Mouse (Mus musculus): ENCODE data around the gene Calr3. TPM values are rescaled to one million over a fixed set of nuclear protein-coding genes. Genes with fewer than 3 reads are reported as not detected.

Calr3 gene
- polyA plus RNA-seq, 1 experiment = 0.03 TPM

DNA sequence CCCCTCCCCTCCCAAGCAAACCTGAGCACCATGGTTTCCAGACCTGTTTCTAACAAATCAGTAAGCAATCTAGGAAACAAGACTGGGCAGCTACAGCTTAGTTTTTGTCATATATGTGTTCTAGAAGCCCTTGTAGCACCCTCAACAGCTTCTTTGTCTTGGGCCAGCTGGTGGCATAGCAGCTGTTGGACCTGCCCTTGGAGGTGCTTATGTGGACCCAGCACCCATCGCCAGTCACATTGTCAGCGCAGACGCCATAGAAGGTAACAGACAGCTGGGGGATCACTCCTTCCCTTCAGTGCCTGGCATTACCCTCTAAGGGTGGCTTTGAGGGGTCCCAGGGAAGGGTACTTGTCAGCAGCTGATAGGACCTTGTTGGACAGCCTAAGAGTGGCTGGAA, 14.1 kb upstream of the Calr3 start:
- no peak for TF ChIP-seq GATA1 (IDR thresholded peaks at IDR 0.05; ENCODE audit: low read length)

DNA sequence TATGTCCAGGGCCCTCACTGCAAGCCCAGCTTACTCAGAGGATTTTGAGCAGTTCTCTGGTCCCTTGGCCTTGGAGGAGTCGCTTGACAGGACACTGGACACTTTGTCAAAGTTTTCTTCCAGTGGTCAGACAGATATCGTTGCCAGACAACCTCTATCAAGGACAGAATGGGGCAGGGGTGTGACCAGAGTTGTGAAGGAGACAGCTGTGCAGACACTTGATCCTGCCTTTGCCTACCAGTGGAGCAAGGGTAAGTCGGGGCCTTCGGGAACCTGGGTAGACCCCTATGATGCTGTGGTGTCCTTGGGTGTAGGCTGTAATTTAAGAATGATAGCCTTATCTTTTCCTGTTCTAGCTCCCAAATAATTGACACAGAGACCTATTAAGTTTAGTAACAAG, 11.6 kb upstream of the Calr3 start:
- no peak for TF ChIP-seq GATA1 (IDR thresholded peaks at IDR 0.05; ENCODE audit: low read length)

- no peak for TF ChIP-seq GATA1 (IDR thresholded peaks at IDR 0.05; ENCODE audit: low read length)
Observed at GRCm38 (mm10) chr8:72453904-72454303, 10.2 kb upstream of the Calr3 start.

DNA sequence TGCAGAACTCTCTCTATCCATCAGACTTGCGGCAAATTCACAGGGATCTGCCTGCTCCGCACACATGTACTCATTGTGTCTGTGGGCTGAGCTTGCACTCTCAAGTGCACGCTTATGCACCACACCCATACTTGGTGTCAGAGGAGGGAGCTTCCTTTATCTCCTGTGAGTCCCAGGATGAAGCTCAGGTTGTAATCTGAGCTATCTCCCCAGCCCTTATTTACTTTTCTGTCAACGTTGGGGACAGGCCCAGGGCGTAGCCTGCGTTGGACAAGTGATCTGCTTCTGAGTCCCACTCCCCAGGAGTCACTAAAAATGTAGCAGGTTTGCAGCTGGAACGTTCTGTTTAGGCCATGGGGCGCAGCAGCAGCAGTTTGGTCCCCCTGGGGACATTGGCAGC, 7.8 kb upstream of the Calr3 start:
- no peak for TF ChIP-seq GATA1 (IDR thresholded peaks at IDR 0.05; ENCODE audit: low read length)

DNA sequence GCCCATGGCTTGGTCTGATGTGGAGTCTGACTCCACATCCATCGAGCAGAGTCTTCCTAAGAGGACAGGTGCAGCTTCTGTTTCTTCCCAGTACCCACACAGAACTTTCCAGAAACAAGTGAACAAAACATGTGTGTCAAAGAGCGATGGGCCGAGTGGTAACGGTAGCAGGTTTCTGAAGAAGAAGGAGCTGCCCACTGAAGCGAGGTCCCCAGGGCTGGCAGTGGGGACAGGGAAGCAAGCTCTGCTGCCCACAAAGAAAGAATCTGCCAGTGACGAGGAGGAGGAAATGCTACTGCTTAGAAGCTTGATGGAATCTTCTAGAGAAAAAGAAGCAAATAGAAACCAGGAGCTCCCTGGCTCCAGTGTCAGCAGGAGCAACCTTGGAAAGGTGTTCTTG, 1.4 kb upstream of the Calr3 start:
- TF ChIP-seq GATA1 (IDR thresholded peaks at IDR 0.05; ENCODE audit: low read length) = no peak

GRCm38 (mm10) chr8:72443994-72444350, 302 bp upstream of the Calr3 start:
- no peak for TF ChIP-seq GATA1 (IDR thresholded peaks at IDR 0.05; ENCODE audit: low read length)

DNA sequence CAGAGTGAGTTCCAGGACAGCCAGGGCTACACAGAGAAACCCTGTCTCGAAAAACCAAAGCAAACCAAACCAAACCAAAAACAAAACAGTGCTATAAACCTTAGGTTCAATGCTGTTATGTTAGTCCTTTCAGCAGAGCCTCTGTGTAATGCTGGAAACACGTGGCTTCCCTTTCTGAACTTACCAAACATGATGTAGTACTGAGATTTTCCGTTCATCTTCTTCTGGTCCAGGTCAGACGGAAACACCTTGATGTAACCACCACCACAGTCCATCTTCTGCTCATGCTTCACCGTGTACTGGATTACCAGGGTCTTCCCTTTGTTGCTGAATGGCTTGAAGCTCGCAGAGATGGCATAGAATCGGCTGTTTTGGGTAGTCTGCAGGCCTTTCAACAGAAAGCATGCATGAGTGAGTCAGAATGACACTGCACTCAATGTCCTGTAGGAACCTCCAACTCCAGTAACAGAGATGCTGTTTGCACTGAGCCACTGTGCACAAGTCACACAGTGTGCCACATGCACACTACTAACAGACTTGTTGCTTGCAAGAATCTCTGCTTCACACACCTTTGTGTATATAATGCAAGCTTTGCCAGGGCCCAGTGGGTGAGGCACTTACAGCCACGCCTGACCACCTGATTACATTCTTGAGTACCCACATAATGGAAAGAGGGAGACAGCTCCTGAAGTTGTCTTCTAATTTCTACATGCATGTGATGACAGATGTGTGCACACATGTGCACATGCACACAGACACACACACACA, 5.2 kb downstream of the Calr3 start:
- no peak for TF ChIP-seq GATA1 (IDR thresholded peaks at IDR 0.05; ENCODE audit: low read length)

GRCm38 (mm10) chr8:72434952-72435351, 8.7 kb downstream of the Calr3 start:
- TF ChIP-seq GATA1 (IDR thresholded peaks at IDR 0.05; ENCODE audit: low read length) = no peak

DNA sequence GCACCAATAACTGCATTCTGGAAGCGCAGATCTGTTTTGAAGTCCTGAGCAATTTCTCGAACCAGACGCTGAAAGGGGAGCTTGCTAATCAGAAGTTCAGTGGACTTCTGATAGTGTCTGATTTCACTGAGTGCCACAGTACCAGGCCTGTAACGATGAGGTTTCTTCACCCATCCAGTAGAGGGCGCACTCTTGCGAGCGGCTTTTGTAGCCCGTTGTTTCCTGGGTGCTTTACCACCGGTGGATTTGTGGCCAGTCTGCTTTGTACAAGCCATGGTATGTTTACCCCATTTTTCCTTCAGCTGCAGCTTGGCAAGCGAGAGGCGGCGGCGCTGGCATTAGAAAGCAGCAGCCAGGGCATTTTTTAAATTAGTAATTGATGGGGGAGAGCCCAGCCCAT, 14.0 kb downstream of the Calr3 start:
- no peak for TF ChIP-seq GATA1 (IDR thresholded peaks at IDR 0.05; ENCODE audit: low read length)

DNA sequence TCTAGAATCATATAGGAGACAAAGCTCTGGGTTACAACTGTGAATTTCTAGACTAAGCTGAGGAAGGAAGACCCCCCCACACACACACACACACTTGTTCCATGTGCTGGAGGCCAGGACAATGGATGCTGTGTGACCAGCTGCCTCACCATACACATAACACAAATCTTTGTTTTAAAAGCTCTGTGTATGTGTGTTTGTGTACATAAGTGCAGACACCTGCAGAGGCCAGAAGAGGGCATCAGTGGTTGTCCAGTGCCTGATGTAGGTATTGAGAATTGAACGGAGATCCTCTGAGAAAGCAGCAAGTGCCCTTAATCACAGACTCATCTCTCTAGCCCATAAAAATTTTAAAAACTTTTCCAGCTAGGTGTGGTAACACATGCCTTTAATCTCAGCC, 20.7 kb downstream of the Calr3 start:
- TF ChIP-seq GATA1 (IDR thresholded peaks at IDR 0.05; ENCODE audit: low read length) = no peak

GRCm38 (mm10) chr8:72421362-72422335, 22.0 kb downstream of the Calr3 start, which contains the start of gene Eps15l1:
Eps15l1 (minus strand) TSS chr8:72421460.
- TF ChIP-seq GATA1 (IDR thresholded peaks at IDR 0.05; ENCODE audit: low read length) = no peak

- no peak for TF ChIP-seq GATA1 (IDR thresholded peaks at IDR 0.05; ENCODE audit: low read length)
Observed at GRCm38 (mm10) chr8:72420571-72421361, 22.9 kb downstream of the Calr3 start.

GRCm38 (mm10) chr8:72418073-72418472, 25.6 kb downstream of the Calr3 start:
- TF ChIP-seq GATA1 (IDR thresholded peaks at IDR 0.05; ENCODE audit: low read length) = no peak

- TF ChIP-seq GATA1 (IDR thresholded peaks at IDR 0.05; ENCODE audit: low read length) = no peak
Observed at GRCm38 (mm10) chr8:72415252-72415651, 28.4 kb downstream of the Calr3 start.

GRCm38 (mm10) chr8:72413839-72414238, 29.8 kb downstream of the Calr3 start:
- no peak for TF ChIP-seq GATA1 (IDR thresholded peaks at IDR 0.05; ENCODE audit: low read length)

- no peak for TF ChIP-seq GATA1 (IDR thresholded peaks at IDR 0.05; ENCODE audit: low read length)
Observed at GRCm38 (mm10) chr8:72409443-72409842, 34.2 kb downstream of the Calr3 start.

Measured in G1E-ER4 (cell line).